Mouse (Mus musculus) testis, adult 2 months (tissue): ENCODE data around the gene Kptn. TPM values are rescaled to one million over a fixed set of nuclear protein-coding genes. Genes with fewer than 3 reads are reported as not detected.

Source experiments
- H3K27ac ChIP-seq: fragments of 200-500 bp; 2 replicates; pipeline ENCODE4 v1.5.1; 2012; ENCODE audit warnings: low read depth, low read length; ENCODE audit not compliant: control insufficient read depth, insufficient read depth
- H3K27me3 ChIP-seq: fragments of 200-500 bp; 2 replicates; pipeline ENCODE4 v1.6.1; 2012; ENCODE audit warnings: mild to moderate bottlenecking, low read length, moderate library complexity; ENCODE audit not compliant: control insufficient read depth, insufficient read depth
- H3K36me3 ChIP-seq: fragments of 200-500 bp; 2 replicates; pipeline ENCODE4 v1.6.1; 2012; ENCODE audit warnings: mild to moderate bottlenecking, low read length; ENCODE audit not compliant: control insufficient read depth, insufficient read depth
- H3K4me1 ChIP-seq: fragments of 200-500 bp; 2 replicates; pipeline ENCODE4 v1.6.1; 2012; ENCODE audit warnings: low read length; ENCODE audit not compliant: control insufficient read depth, insufficient read depth
- H3K4me3 ChIP-seq: fragments of 200-500 bp; 2 replicates; pipeline ENCODE4 v1.5.1; 2012; ENCODE audit warnings: low read depth, mild to moderate bottlenecking, low read length, moderate library complexity, mixed read lengths; ENCODE audit not compliant: control insufficient read depth
- CTCF ChIP-seq: fragments of 200-500 bp; IDR thresholded peaks from 2 replicates; pipeline ENCODE4 v1.5.1; 2012; ENCODE audit warnings: low read depth, mild to moderate bottlenecking, inconsistent platforms, low read length, moderate library complexity; ENCODE audit not compliant: control insufficient read depth, insufficient read depth, insufficient replicate concordance
- POLR2A ChIP-seq: fragments of 200-500 bp; IDR thresholded peaks from 2 replicates; pipeline ENCODE4 v1.6.1; 2012; ENCODE audit warnings: low read depth, mild to moderate bottlenecking, inconsistent platforms, low read length, moderate library complexity; ENCODE audit not compliant: control insufficient read depth
- polyA plus RNA-seq: library from polyadenylated mRNA; depleted of rRNA; stranded (reverse); fragments of >200 nt; gene quantifications from 2 replicates; pipeline ENCODE4 v1.2.3, GENCODE M21; 2012; rRNA removed

The Kptn gene
- polyA plus RNA-seq, result 13.6 and 14.4 TPM in 2 replicates

GRCm38 (mm10) chr7:16119569-16120261, at the start of gene Kptn:
Gene Kptn (plus strand): TSS chr7:16119895.
- Histone ChIP-seq H3K4me3 (peak within 1 kb of the TSS; percentile 94), H3K27ac (peak within 1 kb of the TSS; percentile 84), H3K36me3 (no peaks in the 10 kb centered on the region; the same call in 1 of the 2 replicates)

DNA sequence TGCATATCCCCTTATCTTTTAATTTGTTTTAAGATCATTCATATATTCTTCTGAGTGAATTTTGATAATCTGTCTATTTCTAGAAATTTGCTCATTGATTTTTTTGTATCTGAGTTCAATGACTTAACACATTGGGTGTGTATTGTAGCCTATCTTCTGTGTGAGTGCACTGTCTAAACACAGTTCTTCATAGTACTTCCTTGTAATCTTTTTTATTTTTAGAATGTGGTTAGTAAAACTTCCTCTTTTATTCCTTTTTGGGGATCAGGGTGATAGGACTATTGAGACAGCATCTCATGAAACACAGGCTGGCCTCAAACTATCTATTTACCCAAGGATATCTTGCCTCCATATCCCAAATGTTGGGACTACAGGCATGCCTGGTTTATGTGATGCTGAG, 48.8 kb upstream of the Kptn start:
- Histone ChIP-seq H3K4me1 (no peaks in the 10 kb centered on the region), H3K4me3 (no peak overlapping the region), H3K36me3 (no peaks in the 10 kb centered on the region; the same call in 1 of the 2 replicates), H3K27me3 (no peaks in the 10 kb centered on the region), H3K27ac (no peak overlapping the region)
- TF ChIP-seq POLR2A, result no peak
- TF ChIP-seq CTCF, result no peak

More at GRCm38 (mm10) chr7:16119569-16120261, at the start of gene Kptn:
- peaks cover 3% of the 10 kb centered on the region for H3K4me1 ChIP-seq
- H3K27me3 ChIP-seq, result no peaks in the 10 kb centered on the region
- TF ChIP-seq POLR2A (peak; percentile 54; the same call in 1 of the 2 replicates), CTCF (peak; percentile 92)

DNA sequence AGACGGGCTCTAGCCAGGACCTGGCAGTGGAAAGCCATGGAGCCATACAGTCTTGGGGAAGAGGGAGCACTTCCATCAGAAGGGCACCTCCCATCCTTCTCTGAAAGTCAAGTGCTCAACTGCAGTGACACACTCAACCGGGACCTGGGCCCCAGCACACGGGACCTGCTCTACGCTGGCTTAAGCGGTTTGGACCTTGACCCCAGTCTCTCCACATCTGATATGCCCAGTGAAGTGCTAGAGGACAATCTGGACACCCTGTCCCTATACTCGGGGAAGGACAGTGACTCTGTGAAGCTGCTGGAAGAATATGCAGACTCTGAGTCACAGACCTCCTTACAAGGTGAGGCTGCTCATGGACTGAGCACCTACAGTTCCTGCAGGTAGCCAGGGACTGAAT, 47.8 kb upstream of the Kptn start:
- Histone ChIP-seq H3K4me3 (no peak overlapping the region), H3K27ac (no peak overlapping the region), H3K4me1 (no peaks in the 10 kb centered on the region), H3K27me3 (no peaks in the 10 kb centered on the region), H3K36me3 (no peaks in the 10 kb centered on the region; the same call in none of the 2 replicates)
- TF ChIP-seq CTCF, result no peak

DNA sequence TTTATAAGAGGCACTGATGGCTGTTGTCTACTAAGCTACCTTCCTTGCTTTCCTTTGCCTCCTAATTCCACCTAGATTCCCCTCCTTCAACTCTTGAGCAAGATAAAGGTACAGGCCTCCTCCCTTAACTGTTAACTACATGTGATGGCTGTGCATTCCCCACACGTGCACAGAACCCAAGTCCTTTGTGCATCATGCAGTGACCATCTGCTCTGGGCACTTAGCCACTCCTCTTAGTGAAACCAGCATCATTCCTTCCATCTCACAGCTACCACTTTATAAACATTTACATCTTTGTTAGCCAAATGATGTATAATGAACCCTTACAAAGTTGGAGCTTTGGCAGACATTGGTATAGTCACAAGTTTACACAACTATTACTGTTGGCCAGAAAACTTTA, 39.7 kb upstream of the Kptn start:
- Histone ChIP-seq H3K36me3 (peaks cover 4% of the 10 kb centered on the region), H3K4me3 (no peak overlapping the region), H3K4me1 (no peaks in the 10 kb centered on the region), H3K27ac (no peak overlapping the region), H3K27me3 (no peaks in the 10 kb centered on the region)
- no peak for TF ChIP-seq CTCF
- no peak for TF ChIP-seq POLR2A

DNA sequence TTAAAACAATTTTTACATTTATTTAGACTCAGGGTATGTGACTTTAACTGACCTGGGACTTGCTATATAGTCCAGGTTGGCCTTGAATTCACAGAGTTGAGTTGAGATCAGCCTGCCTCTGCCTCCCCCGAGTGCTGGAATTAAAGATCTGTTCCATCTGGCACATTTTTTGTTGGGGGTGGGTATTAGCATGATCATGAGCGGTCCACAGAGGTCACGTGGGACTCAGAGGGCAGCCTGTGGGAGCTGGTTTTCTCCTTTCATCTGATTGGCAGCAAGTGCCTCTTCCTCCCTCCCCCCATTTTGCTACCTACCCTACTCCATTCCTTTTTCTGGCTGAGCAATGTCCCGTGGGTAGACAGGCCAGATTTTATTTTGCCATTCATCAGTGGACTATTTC, 39.1 kb upstream of the Kptn start:
- no peak for TF ChIP-seq CTCF
- TF ChIP-seq POLR2A, result no peak
- Histone ChIP-seq H3K4me1 (no peaks in the 10 kb centered on the region), H3K4me3 (no peak overlapping the region), H3K27me3 (no peaks in the 10 kb centered on the region), H3K27ac (no peak overlapping the region), H3K36me3 (peaks cover 4% of the 10 kb centered on the region)

DNA sequence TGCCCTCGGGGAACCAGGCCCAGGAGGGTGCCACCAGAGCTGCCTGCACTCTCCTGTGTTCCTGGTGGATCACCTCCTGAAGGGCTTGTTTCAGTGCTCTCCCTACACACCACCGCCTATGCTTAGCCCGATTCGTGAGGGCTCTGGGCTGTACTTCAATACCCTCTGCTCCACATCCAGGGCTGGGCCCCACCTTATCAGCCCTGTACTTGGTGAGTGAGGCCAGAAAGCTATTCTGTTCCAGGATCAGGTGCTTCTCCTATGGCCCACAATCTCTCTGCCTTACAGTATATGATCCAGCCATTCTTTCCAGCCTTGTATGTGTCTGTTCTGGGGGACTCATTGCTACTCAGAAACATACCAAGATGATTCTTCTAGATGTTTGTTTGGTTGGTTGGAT, 36.3 kb upstream of the Kptn start:
- H3K27ac ChIP-seq, result no peak overlapping the region
- peaks cover 4% of the 10 kb centered on the region for H3K36me3 ChIP-seq
- no peak for TF ChIP-seq POLR2A
- TF ChIP-seq CTCF, result no peak
- no peaks in the 10 kb centered on the region for H3K4me1 ChIP-seq
- H3K27me3 ChIP-seq, result no peaks in the 10 kb centered on the region
- no peak overlapping the region for H3K4me3 ChIP-seq

GRCm38 (mm10) chr7:16087587-16087986, 32.1 kb upstream of the Kptn start:
- peaks cover 3% of the 10 kb centered on the region for H3K36me3 ChIP-seq
- no peak for TF ChIP-seq CTCF
- no peak for TF ChIP-seq POLR2A
- H3K4me1 ChIP-seq, result no peaks in the 10 kb centered on the region
- H3K27me3 ChIP-seq, result no peaks in the 10 kb centered on the region
- no peak overlapping the region for H3K4me3 ChIP-seq
- no peak overlapping the region for H3K27ac ChIP-seq
